Mouse (Mus musculus): ENCODE results near the gene Fgf11.

Gene Fgf11

DNA sequence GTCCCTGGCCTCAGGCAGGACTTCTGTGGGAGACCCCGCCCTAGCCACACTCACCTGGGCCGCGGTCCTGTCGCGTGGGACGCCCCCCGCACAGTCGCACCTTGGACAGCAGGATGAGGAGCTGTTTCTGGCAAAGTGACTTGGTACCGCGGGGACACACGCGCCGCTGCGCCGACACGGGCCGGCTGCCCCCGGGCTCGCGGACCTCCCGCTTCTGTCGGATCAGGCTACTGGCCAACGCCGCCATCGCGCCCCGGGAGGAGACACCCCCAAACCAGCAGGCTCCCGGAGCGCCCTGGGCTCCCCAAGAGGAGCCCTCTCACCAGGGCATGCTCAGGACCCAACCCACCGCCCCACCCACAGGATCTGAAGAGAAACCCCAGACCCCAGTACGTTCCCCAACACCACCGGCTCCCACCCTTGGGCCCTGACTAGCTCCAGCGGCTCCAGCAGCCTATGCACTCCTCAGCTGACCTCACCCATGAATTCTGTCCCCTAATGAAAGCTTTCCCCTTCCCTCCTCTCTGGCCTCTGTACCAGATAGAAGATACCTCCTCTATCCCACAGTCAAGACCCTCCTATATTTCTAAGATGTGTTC, at the start of gene Fgf11:
Gene Fgf11, minus strand, starts transcription at position 479 of the 599 bp plus-strand sequence.
- no peak for DNase-seq

GRCm38 (mm10) chr11:69850754-69851153, 49.1 kb upstream of the Fgf11 start:
- no peak for DNase-seq

GRCm38 (mm10) chr11:69849884-69850283, 48.2 kb upstream of the Fgf11 start:
- no peak for DNase-seq

- DNase-seq, result no peak
These were observed 47.5 kb upstream of the Fgf11 start for GRCm38 (mm10) chr11:69849128-69849527.

GRCm38 (mm10) chr11:69848021-69848420, 46.4 kb upstream of the Fgf11 start:
- DNase-seq, result no peak

GRCm38 (mm10) chr11:69846738-69847688, 45.4 kb upstream of the Fgf11 start:
- DNase-seq, result no peak

DNA sequence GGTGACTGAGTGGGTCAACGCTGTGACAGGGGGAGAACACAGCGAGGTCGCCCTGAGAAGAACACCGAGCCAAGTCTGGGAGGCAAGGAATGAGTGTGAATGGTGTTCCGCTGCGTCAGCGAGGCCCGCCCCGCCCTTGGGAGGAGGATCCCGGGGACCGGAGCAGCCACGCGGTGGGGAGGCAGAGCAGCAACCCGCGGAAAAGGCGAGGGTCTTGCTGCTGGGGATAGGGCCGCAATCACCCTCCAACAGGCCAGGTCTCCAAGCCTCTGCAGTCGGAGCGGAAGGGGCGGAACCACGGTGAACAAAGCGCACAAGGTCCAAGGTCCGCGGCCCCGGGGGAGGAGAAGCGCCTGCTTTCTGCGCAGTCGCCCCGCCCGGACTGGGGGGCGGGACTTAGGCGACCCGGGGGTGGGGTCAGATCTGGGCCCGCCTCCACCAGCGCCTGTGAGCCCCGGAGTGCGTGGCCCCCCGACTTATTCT, 44.6 kb upstream of the Fgf11 start, which contains the start of gene Plscr3:
Gene Plscr3, plus strand, starts transcription at position 179 of the 483 bp plus-strand sequence.
- DNase-seq, result peak; percentile 95

- no peak for DNase-seq
These were observed 37.1 kb upstream of the Fgf11 start for GRCm38 (mm10) chr11:69838714-69839104.

DNA sequence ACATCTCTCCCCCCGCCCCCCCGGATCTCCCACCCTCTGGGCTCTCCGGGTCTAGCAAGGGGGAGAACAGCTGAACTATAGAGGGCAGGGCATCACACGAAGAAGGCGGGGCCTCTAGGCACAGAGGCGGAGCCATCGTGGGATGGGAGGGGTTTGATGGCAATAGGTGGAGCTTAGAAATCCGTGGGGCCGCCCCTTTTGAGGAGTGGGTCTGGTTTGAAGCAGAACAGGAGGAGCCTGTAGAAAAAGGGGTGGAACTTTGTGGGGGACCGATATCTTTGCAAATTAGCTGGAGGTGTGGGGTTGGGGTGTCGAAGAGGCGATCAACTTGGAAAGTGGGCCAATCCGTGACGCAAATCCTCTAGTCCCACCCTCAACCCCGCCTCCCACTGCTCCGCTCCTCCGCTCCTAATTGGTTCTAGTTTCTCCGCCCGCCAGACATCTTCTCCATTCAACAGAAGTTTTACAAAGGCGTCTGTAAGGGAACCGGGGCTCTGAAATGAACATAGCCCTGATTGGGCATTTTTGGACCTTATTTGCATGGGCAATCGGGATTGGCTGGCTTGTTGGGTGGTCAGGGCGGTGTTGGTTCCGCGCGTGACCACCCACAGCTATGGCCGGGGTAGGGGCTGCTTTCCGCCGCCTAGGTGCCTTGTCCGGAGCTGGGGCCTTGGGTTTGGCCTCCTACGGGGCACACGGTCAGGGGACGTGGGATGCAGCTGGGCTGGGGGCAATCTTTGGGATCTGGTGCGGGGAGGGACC, 36.5 kb upstream of the Fgf11 start, which contains the start of gene Tmem256:
Gene Tmem256, plus strand, starts transcription at position 563 of the 762 bp plus-strand sequence.
- DNase-seq, result peak; percentile 99

DNA sequence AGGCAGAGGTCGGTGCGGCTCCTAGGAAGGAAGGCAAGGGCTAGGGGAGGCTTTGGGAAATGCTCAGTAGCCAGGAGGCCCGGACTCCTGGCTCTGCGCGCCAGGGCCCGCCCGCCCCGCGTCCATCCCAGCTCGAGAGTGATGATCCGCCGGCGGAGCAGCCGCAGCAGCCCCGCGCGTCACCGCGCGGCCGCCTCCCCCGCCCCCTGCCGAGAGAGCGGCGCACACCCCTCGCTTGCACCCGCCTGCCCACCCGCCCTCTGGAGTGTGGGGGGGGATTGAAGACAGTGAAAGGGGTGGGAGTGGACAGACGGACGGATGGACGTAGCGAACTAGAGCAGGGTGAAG, 35.9 kb upstream of the Fgf11 start, which contains the start of gene Nlgn2:
Gene Nlgn2, minus strand, starts transcription at position 181 of the 348 bp plus-strand sequence.
- DNase-seq, result no peak

GRCm38 (mm10) chr11:69836703-69837576, 35.3 kb upstream of the Fgf11 start:
- peak; percentile 50 for DNase-seq

GRCm38 (mm10) chr11:69835966-69836335, 34.3 kb upstream of the Fgf11 start:
- DNase-seq, result no peak

DNA sequence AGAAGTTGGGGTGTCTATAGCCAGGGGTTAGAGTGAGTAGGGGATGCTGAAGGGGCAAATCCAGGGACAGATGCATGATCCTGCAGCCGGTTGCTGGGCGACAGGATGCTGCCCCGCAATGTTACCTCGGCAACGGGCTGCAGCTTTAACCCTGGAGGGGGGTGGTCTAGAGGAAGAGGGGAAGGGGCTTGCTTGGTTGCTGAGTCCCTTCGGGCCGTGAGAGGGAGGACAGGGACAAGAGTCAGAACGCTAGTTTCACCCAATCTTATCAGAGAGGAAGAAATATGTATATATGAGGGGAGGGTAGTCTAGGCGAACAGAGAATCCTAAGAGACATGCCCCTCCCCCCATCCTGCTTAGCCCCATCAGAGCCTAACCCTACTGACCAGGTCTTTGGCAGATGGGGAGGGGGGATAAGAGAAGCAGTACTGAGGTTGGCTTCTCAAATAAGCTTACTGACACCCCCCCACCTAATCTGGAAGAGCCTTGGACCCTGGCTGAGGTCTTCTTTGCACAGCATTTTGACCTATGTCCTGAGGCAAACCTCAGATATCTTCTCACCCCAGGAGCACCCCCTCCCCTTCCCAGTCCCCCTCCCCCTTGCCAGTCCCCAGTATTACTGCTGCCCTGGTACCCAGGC, 33.8 kb upstream of the Fgf11 start:
- DNase-seq, result peak; percentile 64

GRCm38 (mm10) chr11:69834001-69834549, 32.4 kb upstream of the Fgf11 start:
- DNase-seq, result peak; percentile 60

DNA sequence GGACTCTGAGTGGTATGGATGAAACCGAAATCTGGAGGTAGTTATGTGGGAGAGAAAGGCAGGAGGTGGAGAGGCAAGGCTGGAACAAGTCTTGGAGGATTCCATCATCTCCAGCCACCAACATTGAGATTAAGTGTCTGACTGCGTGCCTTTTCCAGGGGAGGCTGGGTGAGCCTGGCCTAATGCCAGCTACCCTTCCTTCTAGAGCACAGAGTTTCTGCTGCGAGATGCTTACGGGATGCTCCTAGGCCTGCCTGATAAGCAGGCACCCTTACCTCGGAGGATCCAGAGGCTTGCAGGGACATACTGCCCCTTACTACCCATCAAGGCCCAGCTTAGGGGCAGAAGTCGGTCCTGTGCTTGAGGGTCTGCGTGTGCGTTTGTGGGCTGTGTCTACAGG, 31.9 kb upstream of the Fgf11 start:
- DNase-seq, result no peak

GRCm38 (mm10) chr11:69828832-69829231, 27.2 kb upstream of the Fgf11 start:
- peak; percentile 85 for DNase-seq

DNA sequence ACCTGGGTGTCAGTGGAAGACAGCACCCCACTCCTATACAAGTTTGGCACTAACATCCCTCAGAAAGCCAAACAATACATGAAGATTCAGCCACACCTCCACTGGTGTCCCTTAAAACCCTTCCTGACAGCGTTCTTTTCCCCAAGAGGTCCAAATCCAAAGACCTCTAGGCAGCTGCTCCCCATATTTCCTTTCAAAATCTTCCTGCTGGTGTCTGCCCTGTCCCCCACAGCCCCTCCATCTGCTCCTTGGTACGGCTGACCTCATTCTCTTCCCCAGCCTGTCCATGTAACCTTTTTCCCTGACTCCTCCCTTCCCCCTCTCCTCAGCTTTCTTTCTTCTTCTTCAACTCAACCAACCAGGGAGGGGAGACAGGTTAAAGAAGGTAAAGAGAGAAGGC, 21.8 kb upstream of the Fgf11 start:
- no peak for DNase-seq

- no peak for DNase-seq
These were observed 20.4 kb upstream of the Fgf11 start, which contains the start of gene Spem1 for GRCm38 (mm10) chr11:69822080-69822479. TSS of gene Spem1 (minus strand) at chr11:69822180.

DNA sequence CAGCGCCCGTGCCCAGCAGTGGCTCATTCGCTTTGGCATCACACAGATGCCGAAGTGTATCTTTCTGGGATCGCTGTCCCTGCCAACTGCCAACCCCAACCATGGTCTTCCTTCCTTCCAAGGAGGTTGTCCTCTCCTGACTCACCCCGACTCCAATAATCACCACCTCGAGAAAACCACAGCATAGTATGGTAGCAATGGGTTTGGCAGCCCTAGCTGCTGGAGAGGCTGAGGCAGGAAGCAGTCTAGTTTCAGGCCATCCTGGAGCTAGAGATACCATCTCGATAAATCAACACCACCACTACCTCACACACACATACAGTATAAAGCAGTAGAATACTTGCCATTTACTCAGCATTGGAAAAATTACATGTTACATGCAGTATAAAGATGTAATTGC, 17.2 kb upstream of the Fgf11 start:
- DNase-seq, result no peak

DNA sequence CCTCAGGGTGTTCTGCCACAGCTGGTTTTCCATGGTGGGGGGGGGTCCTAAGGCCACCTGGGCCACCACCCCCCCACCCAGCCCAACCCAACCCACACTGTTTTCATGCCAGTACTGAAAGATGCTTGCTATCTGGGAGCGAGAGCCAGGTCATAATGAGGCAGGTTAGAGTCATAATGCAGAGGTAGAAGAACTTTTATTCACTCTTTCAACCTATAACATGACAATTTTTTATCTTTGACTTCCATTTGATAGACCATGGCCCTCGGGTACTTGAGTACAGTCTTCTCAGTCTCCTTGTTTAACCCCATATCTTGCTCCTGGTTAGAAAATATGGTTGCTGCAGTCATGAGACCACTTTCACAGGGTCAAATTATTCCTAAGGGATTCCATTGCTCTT, 16.7 kb upstream of the Fgf11 start, which contains the start of gene Spem2:
Gene Spem2, minus strand, starts transcription at position 101 of the 400 bp plus-strand sequence.
- DNase-seq, result no peak

DNA sequence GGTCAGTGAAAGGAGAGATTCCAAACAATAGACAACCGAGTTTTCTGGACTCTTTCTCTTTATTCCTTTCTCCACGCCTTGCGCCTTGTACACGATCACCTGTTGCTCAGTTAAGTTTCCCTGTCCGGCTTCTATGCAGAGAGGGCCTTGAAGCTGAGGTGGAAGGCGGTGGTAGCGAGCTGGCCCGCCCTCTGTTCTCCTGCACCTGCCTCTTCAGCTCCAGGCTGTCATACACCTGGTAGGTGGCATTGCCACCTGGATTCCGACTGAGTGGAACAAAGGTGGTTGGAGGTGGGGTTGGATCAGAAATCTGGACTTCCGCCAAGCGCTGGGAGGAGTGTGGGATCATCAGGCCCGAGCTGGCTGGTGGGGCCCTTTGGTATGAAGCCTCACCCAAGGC, 14.9 kb upstream of the Fgf11 start:
- DNase-seq, result no peak
